Mouse (Mus musculus) natural killer cell, adult 2 months (primary cell): ENCODE results near the gene Slc44a1.
A peak's percentile ranks its signal among the peaks of the same experiment; 100 is the strongest.

Source experiments
- DNase-seq, 2 experiments: peaks; one replicate each; pipeline ENCODE4 v3.0.0; 2022; ENCODE audit warnings: low spot score in 2 of 2

The Slc44a1 gene

DNA sequence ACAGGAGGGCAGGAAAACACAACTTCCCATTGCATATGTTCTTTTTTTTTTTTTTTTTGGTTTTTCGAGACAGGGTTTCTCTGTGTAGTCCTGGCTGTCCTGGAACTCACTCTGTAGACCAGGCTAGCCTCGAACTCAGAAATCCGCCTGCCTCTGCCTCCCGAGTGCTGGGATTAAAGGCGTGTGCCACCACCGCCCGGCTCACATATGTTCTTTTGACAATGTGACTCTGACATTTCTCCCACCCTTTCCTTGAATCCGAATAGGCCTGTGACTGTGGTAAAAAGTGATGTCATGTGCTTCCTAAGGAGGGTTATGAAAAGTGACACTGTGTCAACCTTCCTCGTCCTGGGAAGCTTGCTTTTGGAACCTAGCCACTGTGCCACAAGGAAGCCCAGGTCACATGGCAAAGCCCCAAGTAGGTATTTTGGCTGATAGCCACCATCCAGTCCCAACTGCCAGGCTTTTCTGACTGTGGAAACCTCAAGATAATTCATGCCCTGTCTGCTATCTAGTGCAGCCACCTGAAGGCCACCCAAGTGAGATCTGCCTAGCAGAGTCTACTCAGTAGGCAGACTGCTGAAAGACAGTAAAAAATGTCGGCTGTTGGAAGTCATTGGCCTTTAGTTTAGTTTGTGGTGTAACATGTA lies 8.5 kb upstream of the Slc44a1 start:
- DNase-seq, result no peak

DNA sequence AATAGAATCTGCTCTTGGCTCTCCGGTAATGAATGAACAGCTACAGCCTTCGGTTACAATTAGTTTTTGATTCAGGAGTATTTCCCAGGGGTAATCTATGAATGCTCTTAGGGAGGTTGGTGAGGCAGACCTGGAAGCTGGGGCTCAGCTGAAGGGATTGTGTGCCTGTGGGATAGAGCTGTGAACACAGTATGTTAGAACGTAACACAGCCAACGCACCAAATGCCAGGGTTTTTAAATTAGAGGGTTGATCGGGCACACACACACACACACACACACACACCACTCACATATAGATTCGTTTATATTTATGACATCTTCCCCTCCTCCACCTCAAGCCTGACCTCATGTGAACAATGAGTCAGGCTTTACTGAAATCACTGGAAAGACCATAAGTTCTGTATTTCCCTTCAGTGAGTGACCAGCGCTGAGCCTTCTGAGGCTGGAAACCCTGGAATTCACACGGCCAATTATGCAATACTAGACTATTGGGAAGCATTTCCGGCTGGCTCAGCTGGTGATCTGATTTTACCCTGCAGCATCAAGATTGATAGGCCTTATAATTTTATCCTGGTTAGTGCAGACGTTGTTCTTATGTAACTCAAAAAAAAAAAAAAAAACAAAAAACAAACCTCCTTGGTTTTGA lies 3.0 kb upstream of the Slc44a1 start:
- DNase-seq, result no peak

DNA sequence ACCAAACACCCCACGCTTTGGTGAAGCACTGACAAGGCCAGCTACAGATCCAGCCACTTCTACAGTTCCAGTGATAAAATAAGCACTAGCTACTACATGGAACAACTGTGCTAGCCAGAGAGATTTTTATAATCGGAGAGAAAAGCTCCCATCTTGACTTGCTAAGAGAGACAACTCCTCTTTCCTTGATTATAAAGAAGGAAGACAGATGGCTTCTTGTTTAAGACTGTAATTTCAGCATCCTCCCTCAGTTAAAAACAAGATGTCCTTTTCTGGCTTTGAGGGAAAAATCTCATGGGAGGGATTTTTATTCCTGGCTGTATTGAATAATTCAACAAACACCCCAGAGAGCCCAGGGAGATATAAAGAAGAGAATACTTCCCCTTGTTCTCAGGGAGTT lies 1.8 kb upstream of the Slc44a1 start:
- DNase-seq, result no peak

DNA sequence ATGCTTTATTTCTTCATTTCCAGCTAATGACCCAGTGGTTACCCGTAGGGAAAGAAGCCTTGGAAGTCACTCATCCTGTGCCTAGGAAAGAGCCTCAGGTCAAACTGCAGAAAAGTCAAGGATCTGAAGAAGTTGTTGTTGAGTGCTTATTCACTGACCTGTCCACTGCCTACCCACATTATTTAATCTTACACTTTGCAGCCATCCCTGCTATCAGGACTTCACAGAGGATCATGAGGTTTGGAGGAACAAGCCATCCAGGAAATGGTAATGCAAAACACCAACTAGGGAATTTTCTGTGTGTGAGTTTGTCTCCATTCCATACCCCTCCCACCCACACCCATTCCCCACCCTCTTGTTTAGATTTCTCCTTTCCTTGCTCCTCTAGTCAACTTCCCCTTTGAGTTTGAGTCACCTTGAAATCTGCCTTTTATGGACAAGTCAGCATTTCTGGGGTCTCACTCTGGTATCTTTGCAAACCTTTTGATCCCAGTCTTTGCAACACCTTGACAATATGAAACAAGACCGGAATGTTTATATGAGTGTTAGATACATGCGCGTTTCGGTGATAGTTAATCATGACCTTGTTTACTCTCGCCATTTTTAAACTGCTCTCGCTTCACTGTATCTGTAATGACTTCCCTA lies 1.3 kb upstream of the Slc44a1 start:
- no peak for DNase-seq

DNA sequence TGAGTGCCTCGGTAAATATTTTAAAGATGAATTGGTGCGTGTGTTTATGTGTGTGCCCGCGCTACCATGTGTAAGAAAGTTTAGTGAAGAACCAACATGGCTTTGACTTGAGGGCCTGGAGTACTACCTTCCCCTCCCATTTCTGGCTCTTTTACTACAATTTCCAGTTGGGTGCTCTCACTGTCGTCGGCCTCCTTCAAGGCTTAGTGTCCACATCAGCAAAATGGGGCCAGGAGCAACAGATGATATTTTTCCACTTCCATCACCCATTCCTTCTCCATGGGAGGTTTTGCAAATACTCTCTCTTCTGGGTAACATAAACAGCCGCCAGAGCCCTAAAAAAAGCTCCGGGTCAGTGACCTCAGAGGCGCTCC lies 590 bp upstream of the Slc44a1 start:
- DNase-seq, result peak in 1 of 2 experiments; percentile 5

DNA sequence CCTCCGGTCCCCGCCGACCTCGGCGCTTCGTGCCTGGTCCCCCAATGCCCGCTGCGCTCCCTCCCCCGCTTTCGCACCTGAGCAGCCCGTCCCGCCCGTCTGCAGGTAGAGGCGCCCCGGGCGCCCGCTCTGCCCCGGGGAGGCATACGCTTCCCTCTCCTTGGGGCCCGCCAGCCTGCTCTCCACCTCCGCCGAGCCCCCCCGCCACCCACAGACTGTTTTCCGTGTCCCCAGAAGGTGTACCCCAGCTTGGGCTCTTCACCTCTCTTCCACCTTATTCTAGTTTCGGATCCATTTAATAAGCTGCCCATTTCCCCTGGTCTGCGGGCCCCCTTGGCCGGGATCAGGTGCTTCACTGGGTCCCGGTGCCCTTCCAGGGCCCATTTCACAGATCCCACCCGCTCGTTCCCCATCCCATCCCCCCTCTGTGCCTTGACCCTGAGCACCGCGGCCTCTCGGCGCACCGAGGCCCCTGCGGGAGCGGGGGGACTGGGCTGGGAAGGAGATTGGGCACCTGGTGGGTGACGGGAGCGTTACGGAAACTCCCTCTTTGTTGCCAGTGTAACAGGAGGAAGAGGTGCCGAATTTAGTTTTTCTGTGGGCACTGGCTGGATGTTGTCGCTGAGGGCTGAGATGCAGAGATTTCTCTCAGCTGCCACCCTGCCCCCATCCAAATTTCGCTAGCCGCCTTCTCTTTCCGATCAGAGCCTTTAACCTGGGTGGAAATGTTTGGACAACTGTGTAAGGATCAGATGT lies 781 bp downstream of the Slc44a1 start:
- peak; percentile 46 to 47 for DNase-seq

DNA sequence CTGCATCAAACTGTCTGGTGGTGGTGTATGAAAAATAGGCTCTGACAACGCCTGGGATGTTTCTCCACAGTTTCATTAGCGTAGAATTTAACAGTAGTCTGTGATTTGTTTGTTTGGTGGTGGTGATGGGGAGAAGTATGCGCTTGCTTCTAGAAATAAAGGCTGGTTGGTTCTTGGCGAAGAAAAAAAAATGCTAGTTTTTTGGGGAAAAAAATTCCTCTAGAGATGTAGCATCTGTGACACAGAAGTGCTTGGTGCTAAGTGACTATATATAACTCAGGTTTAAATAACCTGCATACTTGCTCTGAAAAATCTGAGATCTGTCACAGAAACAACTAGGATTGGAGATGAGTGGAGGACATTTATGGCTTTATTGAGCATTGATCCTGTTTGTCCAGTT lies 1.5 kb downstream of the Slc44a1 start:
- DNase-seq, result no peak

DNA sequence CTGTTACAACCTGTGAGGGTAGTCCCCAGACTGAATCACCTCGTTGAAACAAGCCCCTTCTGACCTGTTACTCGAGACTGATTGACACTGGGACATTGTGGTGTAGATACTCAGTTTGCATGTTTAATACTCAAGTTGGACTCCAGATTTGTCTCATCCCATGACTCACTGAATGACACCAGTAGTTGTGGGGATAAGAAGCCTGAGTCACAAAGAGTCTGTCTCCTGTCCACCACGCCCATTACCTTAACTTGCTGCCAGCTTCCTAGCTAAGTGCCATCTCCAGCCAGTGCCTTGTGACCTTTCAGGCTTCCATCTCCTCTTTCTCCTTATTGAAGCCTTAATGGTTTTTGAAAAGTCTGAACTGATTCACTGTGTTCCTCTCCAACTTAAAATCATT lies 6.0 kb downstream of the Slc44a1 start:
- no peak for DNase-seq

DNA sequence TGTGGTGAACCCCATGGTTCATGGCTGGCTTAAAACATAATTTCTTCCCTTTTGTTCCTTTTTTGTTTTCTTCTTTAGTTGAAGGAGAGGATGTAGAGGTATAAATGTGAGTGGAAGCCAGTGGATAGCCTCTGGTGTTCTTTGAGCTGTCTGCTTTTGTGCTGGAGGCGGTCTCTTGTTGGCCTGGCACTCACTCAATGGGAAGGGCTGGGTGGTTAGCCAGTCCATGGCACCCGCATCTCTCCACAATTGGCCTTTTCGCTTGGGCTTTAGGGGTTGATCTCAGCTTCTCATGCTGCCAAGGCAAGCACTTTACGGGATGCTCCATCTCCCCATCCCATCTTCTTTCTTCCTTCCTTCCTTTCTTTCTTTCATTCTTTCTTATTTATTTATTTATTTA lies 7.6 kb downstream of the Slc44a1 start:
- no peak for DNase-seq

DNA sequence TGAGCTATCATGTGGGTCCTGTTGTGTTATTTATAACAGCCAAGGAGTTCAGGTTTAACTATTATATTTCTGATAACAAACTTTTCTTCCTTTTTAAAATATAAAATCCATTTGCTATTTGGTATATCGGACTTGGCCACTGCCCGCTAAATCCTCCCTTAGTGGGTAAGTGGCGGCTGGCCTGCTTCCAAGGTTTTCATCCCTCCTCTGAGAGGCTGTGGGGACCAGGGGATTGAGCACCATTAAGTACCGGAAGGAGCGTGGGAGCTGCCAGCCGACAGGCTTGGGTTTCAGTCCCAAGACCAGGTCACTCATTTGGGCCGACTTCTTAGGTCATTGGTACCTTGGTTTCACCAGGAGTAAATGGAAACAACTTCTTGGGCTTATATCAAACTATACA lies 10.5 kb downstream of the Slc44a1 start:
- DNase-seq, result no peak

DNA sequence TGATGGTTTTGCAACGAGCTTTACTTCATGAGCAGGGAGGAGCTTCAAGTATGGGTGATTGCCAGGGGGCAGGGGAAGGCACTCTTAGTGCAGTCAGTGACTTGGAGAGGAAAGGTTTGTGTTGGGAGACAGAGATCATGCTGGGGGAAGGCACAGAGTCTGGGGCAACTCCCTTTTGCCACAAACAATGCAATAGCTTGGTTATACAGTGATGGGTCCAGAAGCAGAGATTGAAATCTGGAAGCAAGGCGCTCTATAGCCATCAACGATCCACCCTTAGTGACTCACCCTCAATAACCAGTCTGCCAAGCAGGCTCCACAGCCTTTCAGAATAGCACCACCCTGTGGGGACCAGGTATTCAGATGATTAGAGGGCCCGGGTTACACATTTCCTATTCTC lies 11.7 kb downstream of the Slc44a1 start:
- peak in 1 of 2 experiments; percentile 29 for DNase-seq

DNA sequence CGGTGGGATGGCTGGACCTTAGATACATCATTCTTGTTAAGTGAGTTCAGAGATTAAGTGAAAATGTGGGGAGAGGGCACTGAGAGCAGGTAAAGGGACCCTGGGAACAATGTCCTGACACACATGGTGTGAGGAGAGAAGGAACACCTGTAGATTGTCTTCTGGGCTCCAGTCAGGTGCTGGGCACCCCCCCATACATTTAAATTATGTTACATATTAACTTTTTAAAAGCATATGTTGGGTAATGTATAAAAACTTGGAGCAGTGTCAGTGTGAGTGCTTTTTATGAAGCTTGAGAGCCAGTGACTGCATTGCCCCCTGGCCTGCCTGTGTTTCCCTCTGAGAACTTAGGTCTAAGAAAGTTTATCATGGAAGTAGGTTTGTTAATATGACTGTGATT lies 12.2 kb downstream of the Slc44a1 start:
- no peak for DNase-seq

DNA sequence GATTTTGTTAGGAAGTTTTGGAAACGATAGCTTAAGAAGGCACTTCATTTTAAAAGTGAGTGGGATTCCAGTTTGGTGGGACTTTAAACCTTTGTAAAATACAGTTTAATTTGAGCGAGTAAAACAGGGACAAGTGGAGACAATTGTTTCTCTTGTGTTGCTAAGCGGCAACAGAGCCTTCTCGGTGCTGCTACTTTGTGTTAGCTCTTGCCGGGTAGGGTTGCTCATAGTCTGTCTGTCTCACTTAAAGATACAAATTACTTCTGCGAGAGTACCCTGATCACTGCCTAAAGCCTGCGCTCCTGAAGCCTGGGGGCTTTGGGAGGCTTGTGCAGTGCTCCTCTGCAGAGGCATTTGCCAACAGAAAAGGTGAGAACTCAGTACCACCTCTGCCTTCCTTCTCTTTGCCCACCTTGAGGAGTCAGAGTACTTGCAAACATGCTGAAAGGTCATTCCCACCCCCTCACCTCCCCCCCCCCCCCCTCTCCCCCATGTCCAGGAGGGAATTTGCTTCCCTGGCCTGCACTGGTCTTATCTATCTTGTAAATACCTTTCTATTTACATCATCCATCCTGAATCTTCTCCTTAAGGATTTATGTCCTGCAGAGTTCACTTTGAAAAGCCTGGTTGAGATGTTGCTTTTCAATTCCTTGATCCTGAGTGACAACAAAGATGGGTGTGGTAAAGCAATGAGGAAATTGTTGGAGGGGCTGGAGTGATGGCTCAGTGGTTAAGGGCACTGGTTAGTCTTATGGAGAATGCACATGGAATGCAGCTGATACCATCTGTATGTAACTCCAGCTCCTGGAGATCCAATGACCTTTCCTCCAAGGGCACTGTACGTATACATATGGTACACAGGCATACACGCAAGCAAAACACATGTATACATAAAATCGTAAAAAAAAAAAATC lies 13.0 kb downstream of the Slc44a1 start:
- no peak for DNase-seq

DNA sequence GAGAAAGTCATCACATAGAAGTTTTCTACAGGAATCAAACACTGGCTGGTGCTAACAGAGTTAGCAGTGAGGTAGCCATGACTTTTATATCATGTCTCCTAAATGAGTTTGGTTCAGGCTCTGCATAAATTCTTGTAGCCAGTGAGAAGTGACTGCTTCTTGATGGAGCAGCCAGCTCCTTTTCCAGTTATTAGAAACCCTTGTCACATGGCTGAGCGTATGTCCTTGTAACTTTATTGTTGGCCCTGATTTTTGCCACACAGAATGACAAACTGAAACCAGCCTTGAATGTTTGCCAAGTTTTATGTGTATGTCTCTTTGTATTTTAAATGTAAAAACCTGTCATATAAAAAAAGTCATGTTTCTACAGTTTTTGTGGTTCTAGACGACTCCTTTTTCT lies 15.7 kb downstream of the Slc44a1 start:
- DNase-seq, result no peak

DNA sequence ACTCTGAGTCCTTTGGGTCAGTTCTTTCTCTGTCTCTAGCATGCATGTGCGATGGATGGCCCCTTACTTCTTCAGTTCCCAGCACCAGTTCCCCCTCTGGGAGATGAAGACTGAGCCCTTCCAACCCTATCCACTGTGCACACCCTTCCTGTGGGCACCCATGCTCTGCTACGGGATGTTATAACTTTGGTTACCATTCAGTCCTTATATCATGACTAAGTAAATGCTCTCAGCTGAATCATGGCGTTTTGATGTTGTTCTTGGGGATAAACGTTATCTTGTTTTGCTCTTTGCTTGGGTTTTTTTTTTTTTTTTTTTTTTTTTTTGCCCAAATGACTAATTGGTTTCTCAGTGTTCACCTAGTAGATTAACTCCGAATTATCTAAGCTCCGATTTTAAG lies 16.4 kb downstream of the Slc44a1 start:
- no peak for DNase-seq

DNA sequence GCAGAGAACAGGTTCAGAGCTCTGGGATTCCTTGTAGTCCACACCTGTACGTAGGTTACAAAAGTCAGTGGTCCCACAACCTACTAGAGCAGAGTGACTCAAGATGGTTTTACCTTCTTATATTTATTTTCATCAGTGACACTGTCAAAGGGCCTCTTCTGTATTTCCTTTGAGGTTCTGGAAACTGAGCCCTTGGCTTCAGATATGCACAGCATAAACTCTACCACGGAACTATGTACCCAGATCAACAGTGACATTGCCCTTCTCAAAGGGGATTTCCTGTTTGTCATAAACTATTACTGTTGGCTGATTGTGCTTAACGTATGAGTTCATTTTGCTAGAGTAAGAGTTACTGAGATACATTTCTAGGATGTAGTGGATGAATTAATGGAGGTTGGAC lies 18.3 kb downstream of the Slc44a1 start:
- DNase-seq, result no peak

DNA sequence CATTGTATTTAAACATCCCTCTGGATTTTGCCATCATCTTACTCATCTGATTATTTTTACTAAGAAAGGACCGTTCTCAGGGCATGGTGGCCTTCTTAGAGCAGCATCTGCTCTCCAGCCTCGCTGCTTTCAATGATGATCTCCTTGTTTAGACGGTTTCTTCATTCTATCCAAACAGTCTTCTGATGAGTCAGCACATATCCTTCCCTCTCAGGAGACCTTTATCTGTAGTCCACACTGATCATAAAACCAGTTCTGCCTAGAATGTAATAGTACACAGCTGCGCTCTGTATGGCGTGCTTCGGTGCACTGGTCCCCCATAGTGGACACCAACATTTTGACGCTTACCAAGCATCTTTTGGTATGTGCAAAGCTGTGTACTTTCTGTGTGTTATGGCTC lies 19.5 kb downstream of the Slc44a1 start:
- no peak for DNase-seq

DNA sequence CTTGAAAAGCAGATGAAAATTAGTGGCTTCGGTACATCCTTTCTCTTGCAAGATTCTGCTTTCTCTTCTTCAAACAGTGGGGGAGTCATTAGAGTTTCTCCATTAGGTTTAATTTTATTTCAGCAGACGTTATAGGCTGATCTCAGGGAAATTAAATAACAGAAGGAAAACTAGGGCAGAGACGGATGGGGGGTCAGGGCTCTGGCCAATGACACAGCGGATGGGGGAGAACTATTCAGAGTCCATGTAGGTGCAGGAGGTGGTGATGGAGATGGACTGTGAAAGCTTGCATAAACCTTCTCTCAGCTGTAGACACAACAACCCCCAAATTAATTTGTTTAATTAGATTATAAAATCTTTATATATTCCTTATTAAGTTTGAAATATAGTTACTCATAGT lies 20.8 kb downstream of the Slc44a1 start:
- no peak for DNase-seq

DNA sequence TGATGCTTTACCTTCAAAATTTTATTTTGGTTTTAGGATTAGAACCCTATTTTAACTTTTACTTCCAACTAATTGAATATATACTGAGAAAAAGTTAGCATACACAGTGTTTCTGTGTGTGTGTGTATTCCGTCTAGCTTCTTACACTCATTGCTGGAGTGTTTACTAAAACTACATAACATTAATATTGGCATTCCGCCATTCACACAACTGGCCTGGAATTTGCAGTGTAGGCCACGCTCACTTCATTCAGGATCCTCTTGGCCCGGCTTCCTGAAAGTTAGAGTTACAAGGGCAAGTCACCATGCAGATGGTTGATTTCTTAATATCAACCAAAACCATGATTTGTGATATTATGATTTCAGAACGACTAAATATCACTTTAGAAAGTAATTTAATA lies 21.9 kb downstream of the Slc44a1 start:
- no peak for DNase-seq

DNA sequence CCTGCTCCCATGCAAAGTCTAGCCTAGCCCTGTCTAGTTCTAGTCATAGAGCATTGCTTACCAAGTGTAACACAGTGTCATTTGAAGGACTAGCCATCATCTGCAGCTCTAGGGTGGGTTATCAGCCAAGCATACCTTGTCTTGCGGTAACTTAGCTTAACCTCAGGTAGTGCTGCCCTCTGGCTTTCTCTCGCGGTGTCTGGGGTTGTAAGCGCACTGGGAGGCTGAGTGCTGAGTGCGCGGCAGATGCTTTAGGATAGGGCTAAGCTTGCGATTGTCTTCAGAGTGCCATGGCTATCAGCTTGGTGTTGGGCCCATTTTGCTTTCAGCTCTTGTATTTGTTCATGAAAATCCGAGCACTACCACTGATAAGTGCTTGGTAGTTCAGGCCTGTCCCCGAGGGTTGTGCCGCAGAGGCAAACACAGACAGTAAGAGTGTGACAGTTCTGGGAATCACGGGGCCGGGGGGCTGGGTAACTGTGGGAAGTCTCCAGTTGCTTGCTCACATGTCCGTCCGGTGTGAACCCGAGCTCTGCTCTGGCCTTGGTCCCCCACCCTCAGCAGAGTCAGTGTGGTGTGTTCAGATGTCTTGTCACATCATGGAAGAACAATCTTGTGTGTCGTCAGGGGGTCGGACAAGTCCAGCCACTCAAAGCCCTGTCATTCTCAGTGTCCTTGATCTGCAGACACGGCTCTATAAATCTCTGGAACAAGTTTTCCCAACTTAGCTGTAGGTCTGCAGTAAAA lies 22.5 kb downstream of the Slc44a1 start:
- no peak for DNase-seq

DNA sequence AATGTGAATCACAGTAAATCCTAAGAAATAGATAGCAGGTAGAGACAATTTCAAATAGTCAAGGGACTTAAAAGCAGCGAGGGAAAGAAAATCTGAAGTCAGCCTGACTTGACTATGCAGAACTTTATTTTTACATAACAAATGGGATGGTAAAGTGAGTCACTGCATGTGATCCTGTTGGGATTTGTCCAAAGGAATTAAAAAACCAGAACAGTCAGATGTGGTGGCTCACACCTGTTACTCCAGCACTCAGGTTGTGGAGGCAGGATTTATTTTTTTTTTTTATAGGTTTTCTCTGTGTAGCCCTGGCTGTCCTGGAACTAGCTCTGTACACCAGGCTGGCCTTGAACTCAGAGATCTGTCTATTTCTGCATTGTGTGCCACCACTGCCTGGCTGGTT lies 25.7 kb downstream of the Slc44a1 start:
- no peak for DNase-seq
